ENCODE assay signal across 8 mouse cellular contexts in the genomic region with DNA sequence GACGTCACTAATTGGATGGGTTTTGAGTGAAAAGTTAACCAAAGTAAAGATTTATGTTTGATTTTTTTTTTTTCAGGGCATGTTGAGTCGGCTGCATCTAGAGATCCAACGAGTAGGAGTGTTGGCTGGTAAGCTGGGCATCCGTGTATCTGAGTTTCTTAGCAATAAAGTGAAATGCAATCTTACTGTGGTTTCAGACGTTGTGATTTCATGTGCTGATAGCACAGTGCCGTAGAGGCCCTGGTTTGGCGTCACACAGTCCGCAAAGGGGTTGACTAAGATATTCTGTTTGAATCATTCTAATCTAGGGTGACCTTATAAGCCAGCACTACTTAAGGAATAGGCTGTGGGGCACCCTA. TPM values are rescaled to one million over a fixed set of nuclear protein-coding genes. Genes with fewer than 3 reads are reported as not detected.
A peak's percentile ranks its signal among the peaks of the same experiment; 100 is the strongest.
DNase-seq lines count a peak whose midpoint lies in the region; ATAC-seq and TF ChIP-seq lines count a peak whose summit lies in the region.

No protein-coding gene starts in this region.

- no peak for DNase-seq in layer of hippocampus, adult 2 months (ENCODE audit: low spot score in 2 of 2)
- DNase-seq in layer of hippocampus, adult 18-20 months (ENCODE audit: low spot score in 2 of 2) = no peak
- no peak for DNase-seq in ovary, postnatal 10 days (ENCODE audit: low spot score)
- no peak for DNase-seq in layer of hippocampus, adult 9-11 months
- no peak for DNase-seq in cerebellum, adult 18-20 months

- no peaks in the 10 kb centered on the region for H3K27me3 ChIP-seq in hindbrain, embryonic 16.5 days (replicated peaks; ENCODE audit: control insufficient read depth, insufficient read depth, low read length)
- no peaks in the 10 kb centered on the region for H3K27me3 ChIP-seq in myocyte (ENCODE audit: control insufficient read depth, insufficient read depth, insufficient read length)

- under 1% methylated on average over 8 of the region's 8 CpGs for WGBS in hindbrain, embryonic 16.5 days

- H3K36me3 ChIP-seq in hindbrain, embryonic 16.5 days (ENCODE audit: control insufficient read depth, insufficient read depth, low read length) = no peaks in the 10 kb centered on the region; the same call in 1 of the 2 replicates
- H3K36me3 ChIP-seq in myocyte (ENCODE audit: control insufficient read depth, insufficient read depth) = no peaks in the 10 kb centered on the region

- H3K4me1 ChIP-seq in bone marrow macrophage, adult 2 months (ENCODE audit: control insufficient read depth, insufficient read depth, low read length) = peaks cover 26% of the 10 kb centered on the region
- peaks cover 51% of the 10 kb centered on the region for H3K4me1 ChIP-seq in hindbrain, embryonic 16.5 days (ENCODE audit: control insufficient read depth, insufficient read depth, low read depth, low read length)

- H3K79me2 ChIP-seq in myocyte (ENCODE audit: control insufficient read depth, insufficient read depth) = peaks cover 47% of the 10 kb centered on the region

- H3K27ac ChIP-seq in layer of hippocampus, adult 2 months = peak overlapping the region; percentile 91
- H3K27ac ChIP-seq in bone marrow macrophage, adult 2 months (ENCODE audit: insufficient read depth, low read depth, low read length) = peak overlapping the region; percentile 80
- peak overlapping the region; percentile 78 for H3K27ac ChIP-seq in hindbrain, embryonic 16.5 days (ENCODE audit: low read depth, low read length)

- peak overlapping the region; percentile 71 for H3K4me2 ChIP-seq in hindbrain, embryonic 16.5 days (ENCODE audit: low read length)
- peak overlapping the region; percentile 95 for H3K4me2 ChIP-seq in myocyte (ENCODE audit: low read depth)

- no peak for TF ChIP-seq CTCF in layer of hippocampus, adult 2 months (conservative IDR thresholded peaks at IDR 0.05)
- TF ChIP-seq CTCF in bone marrow macrophage, adult 2 months (IDR thresholded peaks at IDR 0.05; ENCODE audit: low read depth, low read length) = no peak

- H3K4me3 ChIP-seq in layer of hippocampus, adult 2 months = peak overlapping the region; percentile 74
- H3K4me3 ChIP-seq in bone marrow macrophage, adult 2 months (ENCODE audit: insufficient read depth, low read length) = peak overlapping the region; percentile 72
- H3K4me3 ChIP-seq in hindbrain, embryonic 16.5 days (ENCODE audit: low read length) = peak overlapping the region; percentile 94
- peak overlapping the region; percentile 77 for H3K4me3 ChIP-seq in myocyte

- H3K9me3 ChIP-seq in hindbrain, embryonic 16.5 days (ENCODE audit: control insufficient read depth, low read length) = no peaks in the 10 kb centered on the region

- no peak for ATAC-seq in hindbrain, embryonic 16.5 days

- H3K9ac ChIP-seq in hindbrain, embryonic 16.5 days (ENCODE audit: low read depth, low read length) = peak overlapping the region; percentile 70

- no peak for TF ChIP-seq POLR2A in bone marrow macrophage, adult 2 months (IDR thresholded peaks at IDR 0.05; ENCODE audit: borderline replicate concordance, low read depth, low read length)
- TF ChIP-seq POLR2A in myocyte (IDR thresholded peaks at IDR 0.05; ENCODE audit: insufficient read length, low read depth) = no peak

- H3ac ChIP-seq in myocyte (ENCODE audit: control insufficient read depth, insufficient read length) = peak overlapping the region; percentile 11

TF ChIP-seq in myocyte, 11 proteins besides CTCF, POLR2A, EP300 and RAD21:
- no peak for TF ChIP-seq REST (IDR thresholded peaks at IDR 0.05; ENCODE audit: insufficient read depth, insufficient read length)
- TF ChIP-seq MYOG (IDR thresholded peaks at IDR 0.05; ENCODE audit: control insufficient read depth in 1 of 3, insufficient read depth in 1 of 3, insufficient read length in 2 of 3, low read depth in 2 of 3) = no peak
- TF ChIP-seq POLR2AphosphoS2 (IDR thresholded peaks at IDR 0.05; ENCODE audit: insufficient read length, low read depth) = no peak
- no peak for TF ChIP-seq TCF3 (IDR thresholded peaks at IDR 0.05; ENCODE audit: insufficient read length, low read depth)
- TF ChIP-seq E2F4 (IDR thresholded peaks at IDR 0.05; ENCODE audit: insufficient read depth) = no peak
- TF ChIP-seq USF1 (IDR thresholded peaks at IDR 0.05; ENCODE audit: low read depth) = no peak
- TF ChIP-seq CEBPB (IDR thresholded peaks at IDR 0.05; ENCODE audit: insufficient read depth, poor library complexity, severe bottlenecking) = no peak
- TF ChIP-seq TCF12 (IDR thresholded peaks at IDR 0.05; ENCODE audit: insufficient read depth, poor library complexity, severe bottlenecking) = no peak
TF ChIP-seq in myocyte: peak in this region for 0.

RNA-seq across cellular contexts. Expression of a gene that starts 0.8 kb away (rescaled TPM):
- total RNA-seq in layer of hippocampus, adult 2 months (2021) = 10 to 100 TPM; 87.9 to 95.5 TPM
- total RNA-seq in layer of hippocampus, adult 18-20 months (2021) = 10 to 100 TPM; 79.3 to 84.6 TPM
- polyA plus RNA-seq in bone marrow macrophage, adult 2 months (2012; ENCODE audit: insufficient read depth, insufficient read length, missing spikeins) = 88.8 and 102 TPM in 2 replicates
- polyA plus RNA-seq in hindbrain, embryonic 16.5 days (2015; fragmentation: Nextera tagmentation; extraction: Ambion mirVana) = 85.9 and 94.2 TPM in 2 replicates
- 112 TPM for polyA plus RNA-seq in myocyte (2012; fragmentation: generic; extraction: Trizol)

RNA-seq across cellular contexts. Expression of a gene that starts 5.5 kb away (rescaled TPM):
- 10 to 100 TPM; 78.2 to 82.2 TPM for total RNA-seq in layer of hippocampus, adult 2 months (2021)
- 10 to 100 TPM; 69.7 to 75.6 TPM for total RNA-seq in layer of hippocampus, adult 18-20 months (2021)
- polyA plus RNA-seq in bone marrow macrophage, adult 2 months (2012; ENCODE audit: insufficient read depth, insufficient read length, missing spikeins) = 0.44 TPM in 1 of 2 replicates, not detected in the other
- polyA plus RNA-seq in hindbrain, embryonic 16.5 days (2015; fragmentation: Nextera tagmentation; extraction: Ambion mirVana) = 10.9 and 13.0 TPM in 2 replicates
- 0.35 TPM for polyA plus RNA-seq in myocyte (2012; fragmentation: generic; extraction: Trizol)

RNA-seq across cellular contexts. Expression of a gene that starts 21.1 kb away (rescaled TPM):
- total RNA-seq in layer of hippocampus, adult 2 months (2021) = 10 to 100 TPM; 87.0 to 93.3 TPM
- total RNA-seq in layer of hippocampus, adult 18-20 months (2021) = 10 to 100 TPM; 78.8 to 80.0 TPM
- polyA plus RNA-seq in bone marrow macrophage, adult 2 months (2012; ENCODE audit: insufficient read depth, insufficient read length, missing spikeins) = 22.3 and 24.6 TPM in 2 replicates
- 26.8 and 29.9 TPM in 2 replicates for polyA plus RNA-seq in hindbrain, embryonic 16.5 days (2015; fragmentation: Nextera tagmentation; extraction: Ambion mirVana)
- polyA plus RNA-seq in myocyte (2012; fragmentation: generic; extraction: Trizol) = 47.2 TPM

RNA-seq across cellular contexts. Expression of a gene that starts 40.1 kb away (rescaled TPM):
- 100 to 1,000 TPM; 153 to 158 TPM for total RNA-seq in layer of hippocampus, adult 2 months (2021)
- total RNA-seq in layer of hippocampus, adult 18-20 months (2021) = 100 to 1,000 TPM; 153 to 157 TPM
- 0.34 TPM in 1 of 2 replicates, not detected in the other for polyA plus RNA-seq in bone marrow macrophage, adult 2 months (2012; ENCODE audit: insufficient read depth, insufficient read length, missing spikeins)
- polyA plus RNA-seq in hindbrain, embryonic 16.5 days (2015; fragmentation: Nextera tagmentation; extraction: Ambion mirVana) = 43.6 and 44.6 TPM in 2 replicates
- polyA plus RNA-seq in myocyte (2012; fragmentation: generic; extraction: Trizol) = 0.16 TPM

RNA-seq across cellular contexts. Expression of a gene that starts 49.7 kb away (rescaled TPM):
- 10 to 100 TPM; 36.0 to 44.9 TPM for total RNA-seq in layer of hippocampus, adult 2 months (2021)
- total RNA-seq in layer of hippocampus, adult 18-20 months (2021) = 10 to 100 TPM; 42.5 to 42.9 TPM
- 14.8 and 16.0 TPM in 2 replicates for polyA plus RNA-seq in bone marrow macrophage, adult 2 months (2012; ENCODE audit: insufficient read depth, insufficient read length, missing spikeins)
- polyA plus RNA-seq in hindbrain, embryonic 16.5 days (2015; fragmentation: Nextera tagmentation; extraction: Ambion mirVana) = 36.2 and 39.3 TPM in 2 replicates
- 16.5 TPM for polyA plus RNA-seq in myocyte (2012; fragmentation: generic; extraction: Trizol)
